Mouse (Mus musculus) heart, adult 8-10 months (tissue): ENCODE measurements around the gene Skp1a. TPM values are rescaled to one million over a fixed set of nuclear protein-coding genes. Genes with fewer than 3 reads are reported as not detected.

Source experiments
- DNase-seq: peaks from one replicate; pipeline ENCODE4 v3.0.0; 2022; ENCODE audit warnings: low spot score
- total RNA-seq, 4 experiments: library from RNA; stranded (reverse); gene quantifications; 2 replicates each; pipeline ENCODE4 v1.2.4; 2022

Gene Skp1a
- total RNA-seq, 4 experiments from 2014 or later: 243 to 269 (median 257) TPM

DNA sequence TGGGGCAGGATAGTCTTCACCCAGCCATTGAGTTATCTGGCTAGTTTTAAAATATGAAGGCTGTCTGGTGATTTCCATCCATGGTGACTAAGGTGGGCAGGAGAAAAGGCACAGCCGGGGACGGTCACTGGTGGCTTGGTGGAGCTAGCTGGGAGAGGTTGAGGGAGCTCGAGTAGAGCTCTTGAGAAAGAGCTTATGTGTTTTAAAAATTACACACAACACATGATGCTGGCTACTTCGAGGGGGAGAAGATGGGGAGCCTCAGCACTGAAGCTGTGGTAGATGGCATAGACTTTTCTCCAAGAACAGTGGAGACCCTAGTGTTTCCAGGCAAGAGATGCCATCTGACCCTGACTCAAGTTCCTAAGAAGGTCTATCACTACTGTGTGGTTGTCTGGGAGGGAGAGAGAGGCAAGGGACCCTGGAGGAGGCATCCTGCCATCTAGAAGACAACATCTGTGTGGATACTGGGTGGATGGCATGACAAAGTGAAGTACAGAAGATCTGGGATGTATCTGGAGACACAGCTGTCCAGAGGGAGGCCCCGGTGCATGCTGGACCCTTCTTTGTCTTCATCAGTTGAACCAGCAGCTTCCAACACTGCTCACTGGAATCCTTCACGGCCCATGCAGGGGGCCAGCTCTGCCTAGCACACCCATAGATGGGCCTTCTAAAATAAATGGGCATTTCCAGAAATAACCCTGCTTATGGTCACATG, 45.8 kb downstream of the Skp1a start:
- DNase-seq: no peak

DNA sequence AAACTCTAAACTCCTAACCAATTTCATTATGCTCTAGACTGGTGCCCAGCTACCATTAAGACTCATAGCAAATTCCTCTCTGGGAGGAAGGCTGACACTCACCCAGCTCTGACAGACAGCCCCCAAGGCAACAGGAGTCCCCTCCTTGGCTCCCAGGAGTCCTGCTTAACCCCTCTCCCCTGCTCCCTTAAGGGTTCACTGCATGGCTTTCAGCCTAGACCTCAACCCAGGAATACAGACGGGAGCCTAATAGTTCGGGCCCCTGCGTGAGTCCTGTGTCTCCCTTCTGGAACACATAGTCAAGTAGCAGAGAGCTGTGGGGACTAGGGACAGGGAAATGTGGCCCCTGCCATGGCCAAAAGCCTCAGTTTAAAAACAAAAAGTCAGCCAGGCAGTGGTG, 46.4 kb downstream of the Skp1a start:
- DNase-seq: no peak

DNA sequence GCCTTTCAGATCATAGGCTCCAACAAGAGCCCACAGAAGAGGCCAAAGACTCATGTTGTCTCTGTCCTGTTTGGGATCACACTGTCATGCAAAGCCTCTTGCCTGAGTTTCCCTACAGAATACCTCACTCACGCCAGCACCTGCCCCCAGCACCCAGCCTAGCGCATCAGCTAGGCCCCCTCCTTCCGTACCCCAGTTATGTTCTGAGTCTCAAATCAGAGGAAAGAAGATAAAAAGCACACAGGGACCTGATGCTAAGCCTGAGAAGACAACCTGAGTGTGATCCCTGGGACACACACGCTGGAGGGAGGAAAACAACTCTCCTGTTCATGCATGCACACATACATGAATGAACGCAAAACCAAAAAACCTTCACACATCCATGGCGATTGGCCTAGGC, 47.2 kb downstream of the Skp1a start:
- DNase-seq: no peak

DNA sequence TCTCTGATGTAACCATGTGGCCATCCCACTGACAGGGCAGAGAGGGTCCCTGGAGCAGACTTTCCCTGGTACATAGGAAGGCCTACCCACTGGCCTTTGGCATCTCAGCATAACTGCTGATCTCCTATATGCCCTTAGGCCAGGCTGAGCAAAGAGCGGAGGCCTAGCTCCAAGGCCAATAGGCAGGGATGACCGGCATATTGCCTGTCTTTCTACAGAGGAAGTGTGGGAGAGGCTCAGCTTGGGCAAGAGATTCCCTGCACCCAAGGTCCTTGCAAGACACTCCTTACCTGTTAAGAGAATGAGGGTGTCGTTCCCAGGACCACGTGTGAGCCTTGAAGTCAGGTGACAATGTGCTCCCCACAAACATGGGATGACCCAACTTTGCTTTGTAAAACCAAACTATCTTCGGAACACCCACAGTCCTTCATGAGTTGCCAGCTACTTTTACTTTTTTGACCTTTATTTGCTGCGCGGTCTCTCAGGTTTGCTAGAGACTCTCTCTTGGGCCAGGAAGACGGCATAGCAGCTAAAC, 47.9 kb downstream of the Skp1a start:
- DNase-seq: no peak

DNA sequence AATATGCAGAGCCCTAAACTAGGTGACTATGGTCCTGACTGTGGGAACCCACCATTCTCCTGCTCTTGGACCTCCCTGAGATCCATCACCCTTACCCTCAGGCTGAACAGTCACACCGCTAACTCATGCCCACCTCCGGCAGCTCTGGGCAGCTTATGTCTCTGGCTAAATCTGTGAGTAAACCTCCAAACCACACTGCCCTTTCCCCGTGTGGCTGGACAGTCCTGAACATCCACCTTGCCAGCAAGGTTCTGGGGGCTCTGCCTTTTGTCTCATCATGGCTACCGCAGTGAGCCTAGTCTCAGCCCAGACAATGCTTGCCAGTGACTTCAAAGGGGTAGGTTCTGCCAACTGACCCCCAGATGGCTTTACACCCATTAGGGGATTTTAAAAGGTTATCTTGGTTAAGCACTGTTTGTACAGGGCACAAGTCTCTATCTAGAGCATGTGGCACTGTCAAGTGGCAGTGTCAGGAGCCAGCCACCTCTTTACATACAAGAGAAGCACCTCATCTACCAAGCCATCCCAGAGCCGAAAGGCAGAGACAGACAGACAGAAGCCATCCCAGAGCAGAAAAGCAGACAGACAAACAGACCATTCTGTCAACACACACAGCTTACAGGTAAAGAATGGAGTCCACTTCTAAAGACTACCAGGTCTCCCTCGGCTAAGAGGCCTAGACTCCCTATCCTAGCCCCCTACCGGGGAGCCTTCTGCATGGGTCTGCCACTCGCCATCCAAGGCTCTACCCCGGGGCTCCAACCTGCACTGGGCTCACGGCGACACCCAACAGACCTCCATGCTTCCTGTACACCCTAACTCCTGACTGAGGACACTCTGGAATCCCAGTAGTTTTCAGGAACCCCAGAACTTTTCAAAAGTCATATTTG, 49.0 kb downstream of the Skp1a start:
- DNase-seq: no peak

DNA sequence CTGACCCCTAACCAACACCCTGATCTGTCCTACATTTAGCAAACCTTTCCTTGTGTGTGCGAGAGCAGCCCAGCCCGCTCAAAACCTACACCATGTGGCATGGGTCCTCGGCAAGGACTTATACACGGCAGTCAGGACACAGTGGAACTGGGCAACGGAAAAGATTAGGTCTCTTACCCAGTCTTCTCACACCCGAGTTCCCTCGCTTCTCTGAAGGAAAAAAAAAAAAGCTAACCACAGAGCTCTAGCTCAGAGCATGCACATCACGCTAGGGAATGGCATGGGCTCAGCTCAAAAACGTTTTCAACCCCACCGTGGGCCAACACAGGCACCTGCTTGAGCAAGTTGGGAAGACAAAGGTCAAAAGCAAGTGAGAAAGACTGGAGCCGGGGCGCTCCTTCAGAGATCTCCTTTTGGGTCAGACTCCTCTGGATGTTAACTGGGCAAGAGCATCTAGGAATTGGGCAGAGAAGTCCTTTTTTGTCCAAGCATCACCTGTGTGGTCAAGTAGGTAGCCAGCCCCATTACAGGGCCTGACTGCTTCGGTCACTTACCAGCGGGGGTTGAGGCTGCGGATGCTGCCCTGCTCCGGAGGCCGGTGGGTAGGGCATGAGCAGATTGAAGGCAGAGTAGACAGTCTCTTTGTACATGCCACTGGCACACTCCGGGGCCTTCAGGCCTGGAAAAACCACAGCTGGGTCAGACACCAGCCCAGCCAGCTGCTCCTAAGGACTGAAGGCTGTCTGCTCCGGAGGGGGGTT, 50.0 kb downstream of the Skp1a start:
- no peak for DNase-seq

DNA sequence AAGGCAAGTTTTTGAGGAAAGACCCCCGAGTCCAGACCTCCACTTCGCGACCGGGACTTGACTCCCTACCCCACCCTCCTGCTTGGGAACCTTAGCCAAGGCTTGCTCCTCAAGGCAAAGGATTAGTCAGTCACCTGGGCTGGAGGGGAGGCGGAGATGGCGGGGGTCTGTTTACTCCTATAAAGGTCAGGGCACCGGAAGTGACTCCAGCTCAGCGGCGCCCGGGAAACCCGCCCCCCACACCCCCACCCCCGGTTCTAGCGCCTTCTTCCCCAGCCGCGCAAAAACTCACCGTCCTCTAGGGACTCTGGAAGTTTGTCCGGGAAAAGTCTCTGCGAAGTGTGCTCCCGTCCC, 50.6 kb downstream of the Skp1a start:
- DNase-seq: no peak

DNA sequence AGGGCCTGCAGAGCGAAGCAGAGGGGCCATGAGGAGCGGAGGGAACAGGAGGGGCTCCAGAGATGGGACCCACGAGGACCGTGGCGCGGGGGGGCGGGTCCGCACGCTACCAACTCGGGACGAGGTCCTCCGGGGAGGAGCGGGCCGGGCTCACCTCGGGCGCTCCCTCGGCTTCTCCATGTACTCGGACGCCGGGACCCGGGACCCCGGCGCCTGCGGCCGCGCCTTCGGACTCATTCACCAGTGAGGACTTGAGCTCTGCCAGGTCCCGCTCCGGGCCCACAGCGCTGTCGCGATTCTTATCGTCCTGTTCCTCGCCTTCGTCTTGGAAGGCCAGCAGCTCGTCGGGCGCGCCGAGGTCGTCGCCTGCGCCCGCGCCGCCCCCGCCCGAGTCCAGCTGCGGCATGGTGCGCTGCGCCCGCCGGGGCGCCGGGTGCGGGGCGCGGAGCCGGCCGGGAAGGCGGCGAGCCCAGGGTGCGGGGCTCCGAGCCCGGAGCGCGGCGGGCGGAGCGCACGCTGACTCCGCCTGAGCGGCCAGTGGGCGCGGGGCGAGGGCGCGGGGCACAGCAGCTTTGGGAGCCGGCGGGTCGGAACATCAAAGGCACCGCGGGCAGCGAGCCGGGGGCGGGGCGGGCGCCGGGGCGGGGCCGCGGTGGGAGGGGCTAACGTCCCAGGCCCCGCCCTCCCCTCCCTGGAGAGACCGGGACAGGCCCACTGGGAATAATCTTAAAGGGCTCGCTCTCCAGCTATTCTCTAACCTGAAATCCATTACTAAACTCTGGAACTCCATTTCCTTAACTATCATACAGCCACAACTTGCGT, 51.2 kb downstream of the Skp1a start, which contains the start of gene Tcf7:
Gene Tcf7 (minus strand): TSS at position 241 of the 822 bp plus-strand sequence.
- no peak for DNase-seq

DNA sequence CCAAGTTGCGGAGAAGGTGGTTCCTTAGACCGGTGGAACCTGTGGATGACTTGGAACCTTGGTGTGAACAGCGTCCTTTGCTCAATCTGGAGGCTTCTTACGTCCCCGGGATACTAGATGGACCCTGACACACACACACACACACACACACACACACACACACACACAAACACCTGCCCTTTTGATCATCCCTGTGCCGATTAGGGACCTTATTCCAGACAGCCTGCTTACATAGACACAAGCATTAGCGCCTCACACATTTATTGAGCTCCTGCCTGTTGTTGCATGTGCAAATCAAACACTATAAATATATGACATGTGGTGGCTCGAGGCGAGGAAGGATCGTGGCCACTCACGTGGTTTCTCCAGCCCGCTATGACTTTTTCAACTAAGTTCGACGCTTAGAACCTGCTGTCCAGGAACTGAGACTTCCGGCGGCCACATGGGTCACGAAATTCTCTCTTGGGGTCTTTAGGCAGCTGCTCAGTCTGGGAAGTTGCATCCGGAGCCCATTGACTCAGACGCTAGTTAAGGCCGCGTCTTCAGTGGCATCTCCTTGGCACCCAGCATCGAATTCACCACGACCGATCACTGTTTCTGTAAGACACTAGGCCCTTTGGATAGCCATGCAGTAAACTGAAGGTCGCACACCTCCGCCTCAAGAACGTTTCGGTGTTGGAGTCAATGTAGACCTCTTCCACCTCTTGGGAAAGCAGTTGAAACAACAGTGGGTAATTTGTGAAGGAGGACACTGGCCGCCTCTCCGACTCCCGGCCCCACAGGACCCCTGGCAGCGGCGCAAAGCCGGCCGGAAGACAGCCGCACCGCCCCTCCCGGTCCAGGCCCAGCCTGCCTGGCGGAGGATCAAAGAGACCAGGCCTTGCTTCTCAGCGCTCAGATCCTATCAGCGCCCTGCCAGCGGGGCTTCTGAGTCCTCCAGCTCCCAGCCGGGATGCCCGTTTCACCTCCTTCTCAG, 52.1 kb downstream of the Skp1a start:
- peak; percentile 32 for DNase-seq

DNA sequence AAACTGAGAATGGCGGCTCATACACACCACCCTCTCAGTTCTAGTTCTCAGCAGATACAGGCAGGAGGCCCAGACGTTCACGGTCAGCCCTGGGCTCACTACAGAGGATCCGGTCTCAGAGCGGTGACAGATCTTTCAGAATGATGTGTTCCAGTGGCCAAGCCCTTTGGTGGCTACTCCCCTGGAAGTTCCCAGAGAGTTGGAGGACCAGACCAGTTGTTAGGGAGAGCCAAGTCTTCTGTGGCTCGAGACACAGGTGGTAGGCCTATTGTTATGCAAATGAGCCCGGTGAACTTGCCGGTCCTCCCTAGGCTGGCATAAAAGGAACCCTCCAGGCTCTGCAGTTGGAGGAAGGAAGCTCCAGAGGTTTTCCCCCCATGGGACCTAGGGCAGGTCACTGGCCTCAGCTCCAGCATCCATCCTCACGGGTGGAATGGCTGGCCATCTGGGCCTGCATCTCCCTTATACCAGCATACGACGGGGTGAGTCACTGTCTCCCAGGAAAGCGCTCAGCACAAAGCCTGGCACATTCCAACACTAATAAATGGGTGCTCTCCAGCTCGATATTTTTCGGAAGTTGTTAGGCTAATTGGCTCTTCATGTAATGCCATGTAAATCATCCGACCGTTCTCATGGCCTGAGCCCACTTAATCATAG, 54.6 kb downstream of the Skp1a start:
- DNase-seq: no peak

DNA sequence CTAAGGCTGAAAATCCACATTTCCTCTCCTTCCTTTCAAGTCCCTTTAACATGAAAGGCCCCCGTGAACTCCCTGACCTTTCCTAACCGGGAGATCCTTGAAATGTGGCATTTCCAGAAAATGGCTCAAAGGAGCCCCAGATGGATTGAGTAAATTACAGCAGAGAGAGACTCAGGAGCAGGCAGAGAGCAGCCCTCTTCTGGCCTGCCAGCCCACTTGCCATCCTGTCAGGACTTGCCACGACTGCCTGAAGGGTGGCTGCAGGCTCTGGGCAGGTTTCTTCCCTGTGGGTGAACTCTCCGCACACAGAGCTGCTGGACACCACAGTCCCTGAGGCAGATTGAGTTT, 55.1 kb downstream of the Skp1a start:
- no peak for DNase-seq

DNA sequence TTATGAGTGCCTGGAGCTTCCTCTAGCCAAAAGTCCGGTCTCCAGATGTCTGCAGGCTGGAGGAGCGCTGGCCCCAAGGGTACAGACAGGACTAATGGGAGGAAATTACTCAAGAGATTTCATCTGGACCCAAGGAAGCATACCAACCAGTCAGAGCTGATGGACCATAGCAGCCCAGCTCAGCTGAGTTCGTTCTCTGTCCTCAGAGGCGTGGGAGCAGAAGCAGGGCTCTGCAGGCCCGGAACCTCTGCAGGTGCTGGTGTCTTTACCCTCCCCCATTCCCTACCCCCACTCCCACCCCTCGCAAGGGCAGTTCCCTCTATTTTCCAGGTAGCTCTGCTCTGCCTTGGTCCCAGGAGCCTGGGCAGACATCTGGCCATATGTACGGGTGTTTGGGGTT, 60.6 kb downstream of the Skp1a start:
- DNase-seq: no peak

DNA sequence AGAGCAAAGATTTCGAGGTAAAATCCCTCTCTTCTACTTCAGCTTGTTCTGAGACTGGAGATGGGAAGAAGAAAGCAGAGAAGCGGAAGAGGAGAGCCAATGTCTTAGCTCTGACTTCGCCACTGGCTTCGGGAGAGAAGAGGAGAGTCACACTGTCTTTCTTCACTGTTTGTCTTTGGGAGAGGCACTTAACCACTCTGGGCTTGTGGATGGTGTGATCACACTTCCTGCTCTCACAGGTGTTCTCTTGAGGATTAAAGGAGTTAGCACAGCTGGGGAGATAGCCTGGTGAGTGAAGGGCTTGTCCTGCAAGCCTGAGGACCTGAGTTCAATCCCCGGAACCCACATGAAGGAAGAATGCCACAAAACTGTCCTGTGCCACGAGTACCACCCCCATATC, 61.1 kb downstream of the Skp1a start:
- DNase-seq: no peak

DNA sequence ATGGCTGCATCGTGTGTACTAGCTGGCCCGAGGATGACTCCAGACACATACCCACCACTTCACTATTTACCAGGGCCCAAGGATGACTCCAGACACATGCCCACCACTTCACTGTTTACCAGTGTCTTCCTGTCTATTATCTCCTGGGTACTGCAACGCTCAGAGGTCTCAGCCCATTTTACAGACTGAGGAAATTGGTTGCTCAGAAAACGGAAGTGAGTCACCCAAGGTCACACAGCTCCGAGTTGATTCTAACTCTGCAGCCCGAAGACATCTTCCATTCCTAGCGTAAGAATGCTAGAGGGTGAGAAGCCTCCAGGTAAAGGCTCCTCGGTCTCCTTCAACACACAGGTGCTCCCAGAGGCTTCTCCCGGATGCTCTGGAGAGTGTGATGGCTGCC, 62.3 kb downstream of the Skp1a start:
- DNase-seq: no peak

Other genes with a start within 250 kb of the Skp1a start
- 100 to 1,000 TPM; 300 to 368 (median 327) TPM for gene Ube2b, start 231.2 kb upstream of the Skp1a start, total RNA-seq
- gene Cdkl3, start 227.8 kb upstream of the Skp1a start, total RNA-seq: 1 to 10 TPM; 3.8 to 5.5 (median 4.4) TPM
- 10 to 100 TPM; 53.3 to 55.1 (median 54.5) TPM for gene Ppp2ca, start 133.3 kb upstream of the Skp1a start, total RNA-seq
- not detected for gene Olfr1373, start 86.5 kb upstream of the Skp1a start, total RNA-seq
- gene Olfr1371, start 18.0 kb upstream of the Skp1a start, total RNA-seq: not detected
- gene Tcf7, start 51.0 kb downstream of the Skp1a start, total RNA-seq: 1 to 10 TPM in 1 of 4 experiments, under 1 TPM in 3; 0.44 to 1.0 (median 0.83) TPM
- 1,000 to 10,000 TPM; 1,103 to 1,162 (median 1,146) TPM for gene Vdac1, start 128.9 kb downstream of the Skp1a start, total RNA-seq
- 10 to 100 TPM; 69.8 to 70.9 (median 70.0) TPM for gene 9530068E07Rik, start 164.4 kb downstream of the Skp1a start, total RNA-seq